Mouse (Mus musculus): ENCODE data around the gene AL731706.1.
"Not testable (repeated sequence)": the region's sequence is repeated elsewhere in the genome, so short reads cannot be mapped to it uniquely, and the experiment has no call there.

The AL731706.1 gene

GRCm38 (mm10) chr2:136891068-136891950, at the start of gene AL731706.1, which contains the start of the genes Slx4ip and Mkks:
Gene AL731706.1 (minus strand): TSS chr2:136891389.
Gene Slx4ip (plus strand): TSS chr2:136891218.
Gene Mkks (minus strand): TSS chr2:136891389.
- peak; percentile 99 for DNase-seq (ENCODE audit: low spot score)

- DNase-seq (ENCODE audit: low spot score): no peak
These were observed 47.1 kb upstream of the AL731706.1 start for GRCm38 (mm10) chr2:136938249-136938648.

DNA sequence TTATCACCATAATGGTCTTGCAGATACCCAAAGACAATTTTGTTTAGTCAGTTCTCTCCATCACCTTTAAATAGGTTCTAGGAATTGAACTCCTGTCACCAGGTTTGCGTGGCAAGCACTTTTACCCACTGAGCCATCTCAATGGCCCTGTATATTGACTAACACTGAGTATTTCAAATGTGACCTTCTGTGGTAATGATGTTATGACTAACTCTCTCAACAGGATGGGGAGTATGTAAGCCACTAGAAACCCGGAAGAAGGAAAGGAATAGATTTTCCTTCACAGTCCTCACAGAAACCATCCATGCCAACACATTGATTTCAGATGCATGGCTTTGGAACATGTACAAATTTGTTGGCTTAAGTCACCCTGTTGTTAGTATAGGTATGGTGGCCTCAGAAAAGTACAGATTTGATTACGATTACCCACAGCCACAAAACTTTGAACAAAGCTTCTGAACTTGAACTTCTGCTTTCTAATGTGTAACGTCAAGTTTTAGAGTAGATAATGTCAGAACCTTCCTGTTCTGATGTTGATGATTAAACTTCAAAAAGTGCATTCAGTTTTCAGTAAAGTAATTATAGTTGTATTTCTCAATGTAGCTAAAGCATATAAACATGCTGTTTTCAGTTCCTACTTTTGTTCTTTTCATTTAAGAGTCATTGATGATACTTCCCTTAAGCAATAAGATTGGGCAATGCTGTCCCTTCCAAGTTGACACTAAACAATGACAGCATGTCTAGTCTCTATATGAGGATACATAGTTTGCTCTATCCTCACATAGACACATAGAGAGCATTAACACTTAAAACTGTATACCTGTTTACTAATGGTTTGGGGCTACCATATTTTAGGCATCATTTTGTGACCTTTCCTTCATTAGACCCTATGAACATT, 45.5 kb upstream of the AL731706.1 start:
- DNase-seq (ENCODE audit: low spot score): no peak

DNA sequence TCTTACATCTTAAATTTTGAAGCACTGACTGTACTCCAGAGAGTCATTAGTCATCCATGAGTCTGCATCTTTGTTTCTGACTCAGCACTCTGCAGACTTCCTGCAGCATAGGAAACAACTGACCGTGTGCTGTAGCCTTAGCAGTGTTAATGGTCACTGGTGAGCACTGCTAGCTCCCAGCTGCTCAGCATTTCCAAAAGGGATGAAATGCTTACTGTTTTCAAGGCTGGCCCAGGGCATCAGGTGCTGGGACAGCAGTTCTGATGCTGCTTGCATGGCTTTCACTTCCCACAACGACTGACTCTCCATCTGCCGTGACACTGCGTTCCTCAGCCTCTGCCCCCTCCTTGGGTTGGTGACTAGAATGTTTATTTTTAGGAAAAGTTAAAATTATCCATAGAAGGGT, 29.8 kb upstream of the AL731706.1 start:
- peak; percentile 53 for DNase-seq (ENCODE audit: low spot score)

- no peak for DNase-seq (ENCODE audit: low spot score)
These were observed 29.2 kb upstream of the AL731706.1 start for GRCm38 (mm10) chr2:136920257-136920993.

- no peak for DNase-seq (ENCODE audit: low spot score)
These were observed 28.2 kb upstream of the AL731706.1 start for GRCm38 (mm10) chr2:136919433-136919832.

DNA sequence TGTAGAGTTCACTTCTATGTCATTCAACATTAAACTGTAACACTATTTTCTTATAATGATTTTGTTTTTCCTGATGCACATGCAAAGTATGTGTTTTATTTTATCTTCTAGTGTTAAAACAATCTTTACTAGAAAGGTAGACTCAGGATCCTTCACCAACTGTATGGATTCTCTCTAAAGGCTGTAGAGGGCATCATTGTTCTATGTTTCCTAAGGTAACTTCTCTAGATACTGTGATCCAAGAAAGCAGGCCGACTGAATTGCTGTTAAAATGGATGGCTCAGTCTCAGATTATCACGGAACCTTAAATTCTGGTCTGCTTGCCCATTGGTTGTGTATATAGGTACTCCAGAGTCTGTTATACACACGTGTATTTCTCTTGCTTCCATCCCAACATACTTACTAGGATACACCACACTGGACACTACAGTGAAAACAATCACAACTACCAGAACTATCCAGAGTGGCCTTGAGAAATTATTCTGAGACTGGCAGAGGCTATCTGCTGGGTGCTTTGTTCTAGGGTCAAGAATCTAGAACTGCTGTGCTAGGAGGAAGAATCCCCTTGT, 23.2 kb upstream of the AL731706.1 start:
- DNase-seq (ENCODE audit: low spot score): no peak

DNA sequence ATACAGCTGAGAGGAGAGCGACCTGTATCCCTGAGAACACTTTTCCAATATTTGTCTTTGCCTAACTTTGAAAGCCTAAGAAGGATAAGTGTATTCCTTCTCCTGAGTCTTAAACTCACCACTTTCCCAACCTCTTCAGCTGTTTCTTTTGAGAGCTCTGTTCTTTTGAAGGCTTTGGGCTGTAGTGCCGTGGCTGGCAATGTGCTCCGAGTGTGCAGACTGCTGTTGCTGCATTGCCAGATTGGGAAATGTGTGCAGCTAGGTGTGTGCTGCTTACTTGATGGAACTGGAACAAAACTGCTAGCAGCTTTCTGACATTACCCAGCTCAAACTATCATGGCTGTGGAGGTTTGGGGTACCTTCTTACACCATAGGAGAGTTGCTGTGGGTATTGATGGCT, 21.8 kb upstream of the AL731706.1 start:
- DNase-seq (ENCODE audit: low spot score): no peak

- no peak for DNase-seq (ENCODE audit: low spot score)
These were observed 20.8 kb upstream of the AL731706.1 start for GRCm38 (mm10) chr2:136911958-136912411.

- DNase-seq (ENCODE audit: low spot score): no peak
These were observed 18.1 kb upstream of the AL731706.1 start for GRCm38 (mm10) chr2:136909298-136909697.

GRCm38 (mm10) chr2:136908596-136908995, 17.4 kb upstream of the AL731706.1 start:
- no peak for DNase-seq (ENCODE audit: low spot score)

GRCm38 (mm10) chr2:136896131-136896530, 4.9 kb upstream of the AL731706.1 start:
- no peak for DNase-seq (ENCODE audit: low spot score)

- no peak for DNase-seq (ENCODE audit: low spot score)
These were observed 3.3 kb upstream of the AL731706.1 start for GRCm38 (mm10) chr2:136894494-136894893.

DNA sequence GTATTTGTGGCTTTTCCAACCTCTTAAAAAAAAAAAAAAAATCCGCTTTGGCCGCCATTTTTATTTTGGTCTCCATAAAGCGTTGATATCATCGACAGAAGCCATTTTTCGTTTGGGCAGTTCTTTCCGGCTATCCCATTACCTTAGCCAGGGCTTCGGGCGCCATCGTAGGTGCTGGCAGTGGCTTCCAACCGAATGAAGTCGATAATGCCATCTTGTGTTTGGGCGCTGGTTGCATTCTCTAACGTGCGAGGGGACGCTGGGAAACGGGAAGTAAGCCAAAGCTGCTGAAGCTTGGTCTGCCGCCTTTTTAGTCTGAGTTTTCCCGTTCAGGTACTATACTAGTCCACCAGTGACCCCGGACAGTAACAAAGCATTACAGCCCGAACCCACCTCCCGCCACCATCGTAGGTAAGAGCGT, 772 bp upstream of the AL731706.1 start:
- peak; percentile 94 for DNase-seq (ENCODE audit: low spot score)

- DNase-seq (ENCODE audit: low spot score): not testable (repeated sequence)
These were observed 497 bp downstream of the AL731706.1 start for GRCm38 (mm10) chr2:136890716-136891067.

DNA sequence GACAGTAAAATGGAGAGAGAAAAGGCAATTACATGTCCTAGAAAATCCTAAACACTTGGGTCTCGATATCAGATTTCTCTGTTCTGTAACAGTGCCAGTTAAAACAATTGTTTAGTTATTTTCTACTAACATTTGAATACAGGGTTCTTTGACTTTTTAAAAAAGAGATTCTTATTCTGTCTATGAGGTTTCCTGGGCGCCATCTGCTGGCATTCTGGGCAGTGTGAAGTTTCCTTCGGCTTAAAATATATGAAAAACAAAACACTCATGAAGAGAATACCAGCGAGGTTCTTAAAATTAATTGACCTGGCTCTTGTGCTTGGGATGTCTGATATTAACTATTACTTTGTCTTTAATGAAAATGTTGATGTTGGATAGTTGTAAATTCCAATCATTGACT, 4.3 kb downstream of the AL731706.1 start:
- DNase-seq (ENCODE audit: low spot score): no peak

DNA sequence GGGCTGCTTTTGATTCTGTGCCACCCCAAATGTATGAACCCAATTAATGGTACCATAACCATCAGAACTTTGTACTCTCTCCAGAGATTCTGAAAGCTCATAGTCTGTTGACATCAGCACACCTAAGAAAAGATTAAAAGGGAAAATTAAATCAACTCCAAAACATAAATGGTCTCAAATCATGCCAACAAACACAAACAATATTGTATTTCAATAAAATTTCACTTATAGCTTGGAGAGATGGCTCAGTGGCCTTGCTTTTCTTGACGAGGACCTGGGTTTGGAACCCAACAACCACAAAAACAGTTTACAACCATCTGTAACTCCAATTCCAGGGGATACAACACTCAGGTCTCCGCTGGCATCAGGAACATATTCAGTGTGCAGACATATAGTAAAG, 5.6 kb downstream of the AL731706.1 start, which contains the start of gene AL731706.2:
TSS of gene AL731706.2 (minus strand) at position 101 of the 400 bp plus-strand sequence.
- DNase-seq (ENCODE audit: low spot score): no peak

- no peak for DNase-seq (ENCODE audit: low spot score)
These were observed 36.4 kb downstream of the AL731706.1 start for GRCm38 (mm10) chr2:136854543-136855388.

DNA sequence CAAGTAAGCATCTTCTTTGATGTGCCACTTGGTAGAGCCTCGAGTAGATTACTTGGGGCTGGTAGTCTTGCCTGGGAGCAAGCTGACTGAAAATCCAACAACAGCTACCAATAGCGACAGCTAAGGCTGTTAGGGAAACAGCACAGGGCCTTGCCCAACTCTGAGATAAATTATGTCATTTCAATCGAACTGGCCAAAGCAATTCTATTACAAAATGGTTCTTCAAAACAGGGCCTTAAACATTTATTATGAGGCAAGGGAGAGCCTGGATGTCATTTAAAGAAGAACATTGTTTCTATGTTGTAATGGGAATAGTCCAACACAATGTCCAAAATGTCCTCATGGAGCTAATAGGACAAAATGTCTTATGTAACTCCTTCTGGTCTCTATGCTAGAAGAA, 40.8 kb downstream of the AL731706.1 start:
- DNase-seq (ENCODE audit: low spot score): no peak

- DNase-seq (ENCODE audit: low spot score): no peak
These were observed 53.2 kb downstream of the AL731706.1 start for GRCm38 (mm10) chr2:136837994-136838393.
